Mouse (Mus musculus): ENCODE results near the gene Mapre3. TPM values are rescaled to one million over a fixed set of nuclear protein-coding genes. Genes with fewer than 3 reads are reported as not detected.

Gene Mapre3
- polyA plus RNA-seq (2017; shearing (Covaris generic)): 6.8 TPM

DNA sequence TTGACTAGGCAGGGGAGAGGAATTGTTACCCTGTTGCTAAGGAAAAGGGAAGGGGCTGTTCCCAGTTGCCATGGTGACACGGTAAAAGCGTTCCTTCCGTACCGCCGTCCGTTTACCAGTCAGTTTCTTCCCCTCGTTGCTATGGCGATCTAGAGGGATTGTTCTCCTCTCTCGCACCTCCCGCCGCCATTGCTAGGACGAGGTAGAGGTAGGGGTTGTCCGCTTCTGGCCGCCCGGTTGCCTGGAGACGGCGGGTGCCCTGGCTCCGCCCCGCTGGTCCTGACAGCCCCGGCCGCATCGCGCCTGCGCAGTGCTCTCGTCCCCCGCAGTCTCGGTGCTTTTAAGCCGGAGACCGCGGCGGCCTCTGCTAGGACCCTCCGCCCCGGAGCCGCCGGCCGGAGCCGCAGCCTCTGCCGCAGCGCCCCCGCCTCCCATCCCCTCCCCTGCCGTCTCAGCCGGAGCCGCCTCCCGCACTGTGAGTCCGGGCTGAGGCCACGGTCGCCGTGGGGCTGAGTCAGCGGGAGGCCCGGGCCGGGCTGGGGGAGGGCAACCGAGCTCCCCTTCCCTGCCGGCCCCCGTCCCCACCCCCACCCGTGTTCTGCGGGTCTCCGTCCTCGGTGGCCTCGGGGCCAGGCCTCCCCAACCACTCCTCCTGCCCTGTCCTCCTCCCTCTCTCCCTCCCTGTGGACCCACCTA, at the start of gene Mapre3:
Gene Mapre3, plus strand, starts transcription at position 218 of the 696 bp plus-strand sequence.

DNA sequence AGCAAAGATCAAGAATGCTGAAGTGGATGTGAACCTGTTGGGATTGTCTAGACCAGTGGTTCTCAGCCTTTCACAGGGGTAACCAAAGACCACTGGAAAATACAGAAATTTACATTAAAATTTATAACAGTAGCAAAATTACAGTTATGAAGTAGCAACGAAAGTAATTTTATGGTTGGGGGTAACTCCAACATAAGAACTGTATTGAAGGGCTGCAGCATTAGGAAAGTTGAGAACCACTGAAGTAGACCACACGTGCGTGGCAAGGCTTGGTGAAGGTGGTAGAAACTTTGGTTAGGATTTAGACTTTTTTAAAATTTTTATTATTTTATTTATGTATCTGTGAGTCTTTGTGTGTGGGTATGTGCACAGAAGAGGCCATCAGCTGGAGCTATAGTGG, 53.3 kb downstream of the Mapre3 start, which contains the start of gene Tmem214:
Gene Tmem214, plus strand, starts transcription at position 301 of the 400 bp plus-strand sequence.

GRCm38 (mm10) chr5:30888337-30889087, 74.1 kb downstream of the Mapre3 start, which contains the start of gene Agbl5:
TSS of gene Agbl5 (plus strand) at chr5:30888694.

DNA sequence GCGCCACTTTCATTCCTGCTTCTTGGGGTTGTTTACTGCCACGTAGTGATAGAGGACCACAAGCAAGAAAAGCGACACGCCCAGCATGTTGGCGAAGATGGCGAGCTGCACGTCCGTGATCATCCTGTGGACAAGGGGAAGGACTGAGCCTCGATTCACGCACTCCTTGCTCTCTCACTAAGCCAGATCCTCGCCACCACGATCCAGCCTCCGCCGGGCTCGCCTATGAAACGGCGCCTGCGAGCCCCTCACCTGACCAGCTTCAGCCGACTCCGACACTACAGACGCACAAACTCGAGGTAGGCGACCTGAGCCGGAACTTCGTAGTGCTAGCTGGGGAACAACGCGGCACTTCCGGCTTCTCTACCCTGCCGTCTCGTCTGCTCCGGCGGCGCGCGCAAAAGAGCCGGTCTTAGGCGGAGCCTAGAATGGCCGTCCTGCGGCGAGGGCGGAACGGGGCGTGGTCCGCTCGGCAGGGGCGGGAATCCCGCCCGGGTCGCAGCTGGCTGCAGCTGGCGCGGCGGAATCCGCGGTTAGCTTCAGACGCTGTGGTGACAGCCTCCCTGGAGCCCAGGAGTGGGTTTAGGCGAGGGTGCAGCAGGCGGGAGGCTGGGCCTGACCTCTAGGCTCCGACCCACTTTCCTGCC, 93.1 kb downstream of the Mapre3 start, which contains the start of gene Ost4:
Gene Ost4, minus strand, starts transcription at position 376 of the 647 bp plus-strand sequence.

GRCm38 (mm10) chr5:30913060-30913841, 98.8 kb downstream of the Mapre3 start, which contains the start of gene Emilin1:
TSS of gene Emilin1 (plus strand) at chr5:30913402.

Other genes with a start within 250 kb of the Mapre3 start
- not detected for gene Kcnk3, start 226.5 kb upstream of the Mapre3 start, polyA plus RNA-seq (2017; shearing (Covaris generic))
- gene Slc35f6, start 166.7 kb upstream of the Mapre3 start, polyA plus RNA-seq (2017; shearing (Covaris generic)): 61.1 TPM
- gene Cenpa, start 147.9 kb upstream of the Mapre3 start, polyA plus RNA-seq (2017; shearing (Covaris generic)): 338 TPM
- gene Dpysl5, start 103.1 kb upstream of the Mapre3 start, polyA plus RNA-seq (2017; shearing (Covaris generic)): not detected
- 49.2 TPM for gene Tmem214, start 53.4 kb downstream of the Mapre3 start, polyA plus RNA-seq (2017; shearing (Covaris generic))
- gene Agbl5, start 74.1 kb downstream of the Mapre3 start, polyA plus RNA-seq (2017; shearing (Covaris generic)): 7.2 TPM
- 208 TPM for gene Ost4, start 93.1 kb downstream of the Mapre3 start, polyA plus RNA-seq (2017; shearing (Covaris generic))
- gene Emilin1, start 98.8 kb downstream of the Mapre3 start, polyA plus RNA-seq (2017; shearing (Covaris generic)): 3.2 TPM
- gene Khk, start 106.8 kb downstream of the Mapre3 start, polyA plus RNA-seq (2017; shearing (Covaris generic)): 26.3 TPM
- not detected for gene Cgref1, start 130.9 kb downstream of the Mapre3 start, polyA plus RNA-seq (2017; shearing (Covaris generic))
- 231 TPM for gene Preb, start 145.7 kb downstream of the Mapre3 start, polyA plus RNA-seq (2017; shearing (Covaris generic))
- gene Tcf23, start 154.0 kb downstream of the Mapre3 start, polyA plus RNA-seq (2017; shearing (Covaris generic)): not detected
- gene Atraid, start 233.7 kb downstream of the Mapre3 start, polyA plus RNA-seq (2017; shearing (Covaris generic)): 64.4 TPM
- 8.8 TPM for gene Slc5a6, start 234.3 kb downstream of the Mapre3 start, polyA plus RNA-seq (2017; shearing (Covaris generic))
- 24.5 TPM for gene Cad, start 240.1 kb downstream of the Mapre3 start, polyA plus RNA-seq (2017; shearing (Covaris generic))

Data from naive thymus-derived CD4-positive, alpha-beta T cell, adult 5 months (primary cell).